Mouse (Mus musculus) urinary bladder, postnatal 0 days (tissue): ENCODE measurements around the gene Pea15a. TPM values are rescaled to one million over a fixed set of nuclear protein-coding genes. Genes with fewer than 3 reads are reported as not detected.

Experiments
- polyA plus RNA-seq: library from polyadenylated mRNA; unstranded; fragments of >200 nt; fragmentation: Nextera tagmentation; extraction: Ambion mirVana; gene quantifications from 2 replicates; pipeline ENCODE4 v1.2.1, GENCODE M21; 2015

Gene Pea15a
- polyA plus RNA-seq, result 123 and 148 TPM in 2 replicates

GRCm38 (mm10) chr1:172206141-172206917 is at the start of gene Pea15a:
Gene Pea15a, minus strand, starts transcription at chr1:172206804.

DNA sequence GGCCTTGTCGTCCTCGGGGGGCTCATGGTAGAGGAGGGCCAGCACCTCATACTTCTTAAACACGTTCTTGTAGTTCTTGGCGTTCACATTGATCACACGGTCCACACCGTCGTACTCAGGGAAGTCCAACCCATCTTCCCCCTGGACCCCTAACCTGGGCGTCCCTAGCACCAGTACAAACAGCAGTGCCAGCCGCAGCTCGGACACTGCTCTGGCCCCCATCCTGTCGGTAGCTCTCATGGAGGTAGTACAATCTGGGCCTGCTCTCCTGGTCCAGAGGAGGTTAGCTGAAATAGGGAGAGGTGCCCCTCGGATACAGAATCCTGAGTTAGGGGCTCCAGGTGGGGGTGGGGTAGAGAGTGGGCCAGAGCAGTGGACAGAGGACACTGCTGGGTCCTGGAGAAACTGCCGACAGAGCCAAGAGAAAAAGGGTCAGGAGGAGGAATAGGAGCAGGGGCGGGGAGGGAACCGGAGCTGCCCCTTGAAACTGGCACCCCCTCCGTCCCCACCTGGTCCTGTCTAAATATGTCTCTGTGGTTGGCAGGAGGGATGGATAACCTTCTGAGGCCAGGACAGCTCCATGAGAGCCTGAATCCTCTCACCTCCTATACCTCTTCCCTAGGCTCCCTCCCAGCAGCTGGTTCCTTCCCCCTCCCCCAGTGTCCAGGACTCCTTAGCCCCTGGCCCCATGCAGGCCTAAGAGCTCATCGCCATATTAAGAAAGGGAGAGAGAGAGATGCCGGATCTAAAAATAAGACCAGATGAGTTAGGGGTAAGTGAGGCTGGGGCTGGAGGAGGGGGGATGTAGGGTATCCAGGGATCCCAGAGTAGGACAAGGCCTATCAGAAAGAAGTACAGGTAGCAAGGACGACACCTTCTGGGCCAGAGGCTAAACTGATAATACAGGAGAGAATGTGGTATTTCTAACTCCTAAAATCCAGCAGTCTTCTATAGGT is 13.1 kb upstream of the Pea15a start, which contains the start of gene Casq1:
Casq1 (minus strand) TSS at position 418 of the 956 bp plus-strand sequence.

GRCm38 (mm10) chr1:172147835-172148278 is 58.7 kb downstream of the Pea15a start, which contains the start of gene Dcaf8:
Gene Dcaf8, plus strand, starts transcription at chr1:172148084.

Other genes starting within 250 kb of the Pea15a start
- 3.8 and 4.5 TPM in 2 replicates for gene Vangl2, start 178.4 kb downstream of the Pea15a start, polyA plus RNA-seq
- gene Nhlh1, start 149.2 kb downstream of the Pea15a start, polyA plus RNA-seq, result not detected in 2 replicates
- gene Copa, start 124.3 kb downstream of the Pea15a start, polyA plus RNA-seq, result 132 and 150 TPM in 2 replicates
- 80.8 and 82.0 TPM in 2 replicates for gene Ncstn, start 124.0 kb downstream of the Pea15a start, polyA plus RNA-seq
- 83.1 and 96.4 TPM in 2 replicates for gene Pex19, start 80.0 kb downstream of the Pea15a start, polyA plus RNA-seq
- 86.6 and 87.0 TPM in 2 replicates for gene Dcaf8, start 58.7 kb downstream of the Pea15a start, polyA plus RNA-seq
- 33.6 and 42.0 TPM in 2 replicates for gene Casq1, start 13.1 kb upstream of the Pea15a start, polyA plus RNA-seq
- 0.05 TPM in 1 of 2 replicates, not detected in the other for gene Atp1a4, start 51.6 kb upstream of the Pea15a start, polyA plus RNA-seq
- gene Igsf8, start 54.8 kb upstream of the Pea15a start, polyA plus RNA-seq, result 32.5 and 37.1 TPM in 2 replicates
- gene Atp1a2, start 91.3 kb upstream of the Pea15a start, polyA plus RNA-seq, result 3.7 and 4.4 TPM in 2 replicates
- 0.05 and 0.07 TPM in 2 replicates for gene Kcnj9, start 122.5 kb upstream of the Pea15a start, polyA plus RNA-seq
- 0.02 TPM in 2 replicates for gene Kcnj10, start 134.4 kb upstream of the Pea15a start, polyA plus RNA-seq
- gene Pigm, start 169.7 kb upstream of the Pea15a start, polyA plus RNA-seq, result 3.4 and 4.0 TPM in 2 replicates